ENCODE assay signal across 7 mouse cellular contexts in the genomic region with DNA sequence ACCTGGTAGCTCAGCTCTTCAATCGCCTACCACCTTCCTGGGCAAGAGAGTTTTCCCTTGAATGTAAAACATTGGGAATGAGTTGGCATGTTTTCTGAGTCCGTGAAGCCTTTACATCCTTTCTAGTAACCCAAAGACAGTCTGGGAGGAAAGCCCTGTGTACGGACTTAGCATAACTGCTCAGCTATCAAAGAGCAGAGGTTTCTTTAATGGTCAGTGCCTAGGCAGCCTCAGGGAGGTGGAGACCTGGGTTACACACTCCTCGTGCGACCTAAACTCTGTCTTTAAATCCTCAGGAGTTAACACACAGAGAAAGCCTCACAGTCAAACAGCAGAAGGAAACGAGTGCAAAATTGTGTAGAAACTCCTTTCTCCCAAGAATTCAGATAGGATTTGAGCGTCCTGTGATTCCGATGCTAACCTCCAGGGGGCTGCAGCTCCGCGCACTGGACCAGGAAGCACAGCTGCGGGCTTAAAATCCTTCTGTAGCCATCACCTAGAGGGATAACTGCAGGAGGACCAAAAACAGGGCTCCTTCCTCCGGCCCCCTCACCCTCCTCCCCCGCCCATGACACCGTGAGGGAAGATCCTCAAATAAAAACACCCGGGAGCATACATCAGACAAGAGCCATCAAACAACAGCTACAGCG. TPM values are rescaled to one million over a fixed set of nuclear protein-coding genes. Genes with fewer than 3 reads are reported as not detected.
DNase-seq lines count a peak whose midpoint lies in the region; ATAC-seq lines count a peak whose summit lies in the region.

No protein-coding gene starts in this region.

- WGBS in intestine, embryonic 14.5 days = 13% methylated on average over 16 of the region's 16 CpGs
- WGBS in midbrain, embryonic 13.5 days = 14% methylated on average over 16 of the region's 16 CpGs
- 9% methylated on average over 16 of the region's 16 CpGs for WGBS in stomach, embryonic 15.5 days

- ATAC-seq in intestine, embryonic 14.5 days (replicated peaks; ENCODE audit: low FRiP score, low TSS enrichment, low read depth) = no peak
- ATAC-seq in midbrain, embryonic 13.5 days = no peak
- ATAC-seq in stomach, embryonic 15.5 days (ENCODE audit: insufficient read depth, low FRiP score, low read depth) = no peak

- H3K4me3 ChIP-seq in intestine, embryonic 14.5 days (ENCODE audit: low read depth, low read length) = no peak overlapping the region
- H3K4me3 ChIP-seq in midbrain, embryonic 13.5 days (replicated peaks) = no peak overlapping the region
- no peak overlapping the region for H3K4me3 ChIP-seq in stomach, embryonic 15.5 days (replicated peaks)

- no peaks in the 10 kb centered on the region for H3K4me1 ChIP-seq in intestine, embryonic 14.5 days (replicated peaks; ENCODE audit: control insufficient read depth, insufficient read depth, low read length)
- peaks cover 7% of the 10 kb centered on the region for H3K4me1 ChIP-seq in midbrain, embryonic 13.5 days (replicated peaks)
- no peaks in the 10 kb centered on the region for H3K4me1 ChIP-seq in stomach, embryonic 15.5 days

- no peak overlapping the region for H3K4me2 ChIP-seq in intestine, embryonic 14.5 days (ENCODE audit: low read length)
- peak overlapping the region; percentile 36 for H3K4me2 ChIP-seq in midbrain, embryonic 13.5 days (replicated peaks)
- H3K4me2 ChIP-seq in stomach, embryonic 15.5 days = peak overlapping the region; percentile 45

- DNase-seq in adrenal gland, adult (ENCODE audit: inconsistent age in 2 of 2, low spot score in 1 of 2) = peak; percentile 55 to 85
- peak; percentile 75 to 81 for DNase-seq in cerebellum, postnatal 10 days
- DNase-seq in frontal cortex, postnatal 14 days (ENCODE audit: low spot score in 2 of 2) = peak; percentile 11 to 62
- DNase-seq in intestine, embryonic 14.5 days (ENCODE audit: low spot score) = peak; percentile 86
- peak; percentile 45 to 65 for DNase-seq in left cerebral cortex, postnatal 10 days (ENCODE audit: extremely low spot score in 1 of 2, low spot score in 2 of 2)

- H3K36me3 ChIP-seq in intestine, embryonic 14.5 days (ENCODE audit: control insufficient read depth, insufficient read depth, low read length) = no peaks in the 10 kb centered on the region
- H3K36me3 ChIP-seq in midbrain, embryonic 13.5 days = no peaks in the 10 kb centered on the region
- H3K36me3 ChIP-seq in stomach, embryonic 15.5 days = no peaks in the 10 kb centered on the region

- H3K27ac ChIP-seq in intestine, embryonic 14.5 days (ENCODE audit: low read depth) = no peak overlapping the region
- H3K27ac ChIP-seq in midbrain, embryonic 13.5 days = no peak overlapping the region
- no peak overlapping the region for H3K27ac ChIP-seq in stomach, embryonic 15.5 days

- no peaks in the 10 kb centered on the region for H3K9me3 ChIP-seq in intestine, embryonic 14.5 days (ENCODE audit: control insufficient read depth, low read length)
- H3K9me3 ChIP-seq in midbrain, embryonic 13.5 days = no peaks in the 10 kb centered on the region
- no peaks in the 10 kb centered on the region for H3K9me3 ChIP-seq in stomach, embryonic 15.5 days

- no peak overlapping the region for H3K9ac ChIP-seq in intestine, embryonic 14.5 days (ENCODE audit: low read length)
- H3K9ac ChIP-seq in midbrain, embryonic 13.5 days (replicated peaks) = no peak overlapping the region
- H3K9ac ChIP-seq in stomach, embryonic 15.5 days = no peak overlapping the region

- no peaks in the 10 kb centered on the region for H3K27me3 ChIP-seq in intestine, embryonic 14.5 days (replicated peaks; ENCODE audit: control insufficient read depth, insufficient read depth, low read length)
- H3K27me3 ChIP-seq in midbrain, embryonic 13.5 days = no peaks in the 10 kb centered on the region
- H3K27me3 ChIP-seq in stomach, embryonic 15.5 days (replicated peaks) = no peaks in the 10 kb centered on the region

- intact Hi-C loops in left cerebral cortex, postnatal 10 days (cut with DNase I) = no loop called here

RNA-seq across cellular contexts. Expression of a gene that starts 14.0 kb away (rescaled TPM):
- not detected in 2 replicates for polyA plus RNA-seq in intestine, embryonic 14.5 days (2014; fragmentation: Nextera tagmentation; extraction: Ambion mirVana)
- total RNA-seq in left cerebral cortex, postnatal 10 days (2021) = not detected
- polyA plus RNA-seq in midbrain, embryonic 13.5 days (2015; fragmentation: Nextera tagmentation; extraction: Ambion mirVana) = not detected in 2 replicates
- polyA plus RNA-seq in stomach, embryonic 15.5 days (2015; fragmentation: Nextera tagmentation; extraction: Ambion mirVana) = not detected in 2 replicates

RNA-seq across cellular contexts. Expression of a gene that starts 15.2 kb away (rescaled TPM):
- not detected in 2 replicates for polyA plus RNA-seq in intestine, embryonic 14.5 days (2014; fragmentation: Nextera tagmentation; extraction: Ambion mirVana)
- not detected for total RNA-seq in left cerebral cortex, postnatal 10 days (2021)
- polyA plus RNA-seq in midbrain, embryonic 13.5 days (2015; fragmentation: Nextera tagmentation; extraction: Ambion mirVana) = not detected in 2 replicates
- not detected in 2 replicates for polyA plus RNA-seq in stomach, embryonic 15.5 days (2015; fragmentation: Nextera tagmentation; extraction: Ambion mirVana)

RNA-seq across cellular contexts. Expression of a gene that starts 18.6 kb away (rescaled TPM):
- not detected in 2 replicates for polyA plus RNA-seq in intestine, embryonic 14.5 days (2014; fragmentation: Nextera tagmentation; extraction: Ambion mirVana)
- not detected for total RNA-seq in left cerebral cortex, postnatal 10 days (2021)
- polyA plus RNA-seq in midbrain, embryonic 13.5 days (2015; fragmentation: Nextera tagmentation; extraction: Ambion mirVana) = not detected in 2 replicates
- polyA plus RNA-seq in stomach, embryonic 15.5 days (2015; fragmentation: Nextera tagmentation; extraction: Ambion mirVana) = not detected in 2 replicates

RNA-seq across cellular contexts. Expression of a gene that starts 26.2 kb away (rescaled TPM):
- not detected in 2 replicates for polyA plus RNA-seq in intestine, embryonic 14.5 days (2014; fragmentation: Nextera tagmentation; extraction: Ambion mirVana)
- not detected for total RNA-seq in left cerebral cortex, postnatal 10 days (2021)
- not detected in 2 replicates for polyA plus RNA-seq in midbrain, embryonic 13.5 days (2015; fragmentation: Nextera tagmentation; extraction: Ambion mirVana)
- not detected in 2 replicates for polyA plus RNA-seq in stomach, embryonic 15.5 days (2015; fragmentation: Nextera tagmentation; extraction: Ambion mirVana)

RNA-seq across cellular contexts. Expression of a gene that starts 35.8 kb away (rescaled TPM):
- not detected in 2 replicates for polyA plus RNA-seq in intestine, embryonic 14.5 days (2014; fragmentation: Nextera tagmentation; extraction: Ambion mirVana)
- total RNA-seq in left cerebral cortex, postnatal 10 days (2021) = not detected
- not detected in 2 replicates for polyA plus RNA-seq in midbrain, embryonic 13.5 days (2015; fragmentation: Nextera tagmentation; extraction: Ambion mirVana)
- polyA plus RNA-seq in stomach, embryonic 15.5 days (2015; fragmentation: Nextera tagmentation; extraction: Ambion mirVana) = not detected in 2 replicates
